Mouse (Mus musculus) embryonic facial prominence, embryonic 12.5 days (tissue): ENCODE results near the gene Htr5b. TPM values are rescaled to one million over a fixed set of nuclear protein-coding genes. Genes with fewer than 3 reads are reported as not detected.

ENCODE experiments used
- ATAC-seq: fragments of 200-750 bp; cut with Nextera tagmentation; 2 replicates; pipeline ENCODE4 v1.8.0; 2017; ENCODE audit not compliant: insufficient number of reproducible peaks, insufficient read depth, low FRiP score, low TSS enrichment
- H3K27ac ChIP-seq: fragments of 300-500 bp; sonication (generic); 2 replicates; pipeline ENCODE4 v1.5.1; 2016; ENCODE audit warnings: mild to moderate bottlenecking
- H3K27me3 ChIP-seq: fragments of 300-500 bp; sonication (generic); 2 replicates; pipeline ENCODE4 v1.6.1; 2016; ENCODE audit warnings: mild to moderate bottlenecking, moderate library complexity
- H3K36me3 ChIP-seq: fragments of 300-500 bp; sonication (generic); 2 replicates; pipeline ENCODE4 v1.6.1; 2016; ENCODE audit warnings: mild to moderate bottlenecking
- H3K4me1 ChIP-seq: fragments of 300-500 bp; sonication (generic); 2 replicates; pipeline ENCODE4 v1.6.1; 2016
- H3K4me2 ChIP-seq: fragments of 300-500 bp; sonication (generic); replicated peaks from 2 replicates; pipeline ENCODE4 v1.6.1; 2016; ENCODE audit warnings: mild to moderate bottlenecking, moderate library complexity
- H3K4me3 ChIP-seq: fragments of 300-500 bp; sonication (generic); 2 replicates; pipeline ENCODE4 v1.5.1; 2016; ENCODE audit warnings: mild to moderate bottlenecking
- H3K9ac ChIP-seq: fragments of 300-500 bp; sonication (generic); 2 replicates; pipeline ENCODE4 v1.6.1; 2016; ENCODE audit warnings: mild to moderate bottlenecking, moderate library complexity
- H3K9me3 ChIP-seq: fragments of 300-500 bp; sonication (generic); 2 replicates; pipeline ENCODE4 v1.6.1; 2016; ENCODE audit warnings: mild to moderate bottlenecking, moderate library complexity
- WGBS: fragments of 180-500 bp; shearing (Covaris S2); methylation state at CpG from one replicate; pipeline ENCODE4 v1.1.7; 2016; 5-methylcytosine and 5-hydroxymethylcytosine counted together
- polyA plus RNA-seq: library from polyadenylated mRNA; unstranded; fragments of >200 nt; fragmentation: Nextera tagmentation; extraction: Ambion mirVana; gene quantifications from 2 replicates; pipeline ENCODE4 v1.2.1, GENCODE M21; 2016

Gene Htr5b
- polyA plus RNA-seq: 0.27 and 0.35 TPM in 2 replicates

DNA sequence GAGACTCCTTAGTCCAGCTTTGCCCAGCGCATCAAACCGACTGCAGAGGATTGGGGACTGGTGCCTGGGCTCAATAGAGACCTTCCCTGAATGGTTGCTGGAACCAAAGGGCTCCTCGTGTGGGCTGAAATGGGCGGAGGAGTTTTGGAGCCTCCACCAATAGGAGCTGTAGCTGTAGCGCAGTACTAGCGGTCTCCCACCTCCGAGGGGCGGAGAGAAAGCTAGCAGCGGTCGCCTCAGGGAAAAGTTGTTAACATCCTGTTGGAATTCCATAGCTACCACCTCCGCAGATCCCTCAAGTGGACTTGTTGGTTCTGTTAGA lies at the start of gene Htr5b:
Gene Htr5b, minus strand, starts transcription at position 67 of the 322 bp plus-strand sequence.
- Histone ChIP-seq H3K9ac (no peak within 1 kb of the TSS), H3K27me3 (peaks cover 31% of the 10 kb centered on the region)
- 3% methylated on average over 11 of the region's 11 CpGs for WGBS

DNA sequence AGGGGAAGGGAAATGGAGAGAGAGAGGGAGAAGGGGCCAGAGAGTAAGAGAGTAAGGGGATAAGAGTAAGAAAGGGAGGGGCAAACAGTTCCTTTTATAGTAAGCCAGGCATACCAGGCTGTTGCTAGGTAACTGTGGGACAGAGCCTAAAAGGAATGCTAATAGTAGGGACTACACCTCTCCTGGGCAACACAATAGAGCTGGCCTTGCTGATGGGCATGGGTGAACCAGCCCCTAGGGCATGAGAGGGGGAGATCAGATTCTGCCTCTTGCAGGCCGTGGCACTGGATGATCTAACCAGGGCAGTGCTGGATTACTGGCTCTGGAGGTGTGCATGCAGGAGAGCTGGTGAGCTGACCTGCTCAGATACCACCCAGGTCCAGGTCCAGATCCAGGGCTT lies 49.2 kb upstream of the Htr5b start:
- ATAC-seq: no peak; the same call in 1 of the 2 replicates
- Histone ChIP-seq H3K27ac (no peak overlapping the region), H3K4me1 (no peaks in the 10 kb centered on the region), H3K9me3 (no peaks in the 10 kb centered on the region), H3K27me3 (no peaks in the 10 kb centered on the region), H3K4me2 (no peak overlapping the region), H3K4me3 (no peak overlapping the region), H3K9ac (no peak overlapping the region), H3K36me3 (no peaks in the 10 kb centered on the region)
- WGBS: 32% methylated on average over 1 of the region's 1 CpGs

More for the DNA sequence above, at the start of gene Htr5b:
- H3K27ac ChIP-seq: no peak within 1 kb of the TSS
- peak within 1 kb of the TSS; percentile 64 for H3K4me2 ChIP-seq
- H3K36me3 ChIP-seq: no peaks in the 10 kb centered on the region
- no peaks in the 10 kb centered on the region for H3K9me3 ChIP-seq
- peaks cover 7% of the 10 kb centered on the region; the same call in 1 of the 2 replicates for H3K4me1 ChIP-seq
- peak within 1 kb of the TSS; percentile 33 for H3K4me3 ChIP-seq
- ATAC-seq: peak; percentile 85

DNA sequence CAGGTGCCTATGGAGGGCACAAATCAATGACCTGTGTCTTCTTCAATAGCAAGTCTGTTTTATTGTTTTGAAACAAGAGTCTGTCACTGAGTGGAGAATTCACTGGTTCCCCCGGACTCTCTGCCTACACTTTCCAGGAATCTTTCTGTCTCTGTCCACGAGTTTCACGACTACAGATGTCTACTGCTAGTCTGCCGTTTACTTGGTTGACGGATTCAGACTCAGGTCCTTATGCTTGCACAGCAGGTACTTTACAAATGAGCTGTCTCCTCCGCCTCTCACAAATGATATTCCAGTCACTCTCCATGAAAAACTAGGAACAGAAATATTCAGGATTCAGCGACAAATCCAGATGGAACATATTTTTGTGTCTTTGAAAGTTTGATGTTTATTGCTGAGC lies 42.3 kb upstream of the Htr5b start:
- H3K4me2 ChIP-seq: no peak overlapping the region
- H3K27me3 ChIP-seq: no peaks in the 10 kb centered on the region
- whole genome bisulfite sequencing: 82% methylated on average over 7 of the region's 7 CpGs
- H3K4me1 ChIP-seq: 0 out of 2 replicates have a peak, but pooled peaks cover 5% of the 10 kb centered on the region
- 0 out of 2 replicates have a peak, but pooled peaks cover 1% of the 10 kb centered on the region for H3K36me3 ChIP-seq
- ATAC-seq: no peak
- no peaks in the 10 kb centered on the region for H3K9me3 ChIP-seq
- H3K9ac ChIP-seq: no peak overlapping the region
- no peak overlapping the region for H3K4me3 ChIP-seq
- no peak overlapping the region for H3K27ac ChIP-seq

GRCm38 (mm10) chr1:121567521-121568489 lies 39.5 kb upstream of the Htr5b start, which contains the start of gene Ddx18:
Gene Ddx18 (minus strand): TSS chr1:121567989.
- 6% methylated on average over 53 of the region's 53 CpGs for WGBS
- H3K27ac ChIP-seq: peak within 1 kb of the TSS; percentile 55; the same call in 1 of the 2 replicates
- peak within 1 kb of the TSS; percentile 73 for H3K9ac ChIP-seq
- 0 out of 2 replicates have a peak, but pooled peaks cover 5% of the 10 kb centered on the region for H3K4me1 ChIP-seq
- H3K4me3 ChIP-seq: peak within 1 kb of the TSS; percentile 76
- ATAC-seq: peak; percentile 91
- peak within 1 kb of the TSS; percentile 75 for H3K4me2 ChIP-seq
- H3K27me3 ChIP-seq: no peaks in the 10 kb centered on the region
- no peaks in the 10 kb centered on the region for H3K9me3 ChIP-seq
- peaks cover 23% of the 10 kb centered on the region for H3K36me3 ChIP-seq

- 94% methylated on average over 5 of the region's 5 CpGs for WGBS
- Histone ChIP-seq H3K9ac (no peak overlapping the region), H3K36me3 (peaks cover 89% of the 10 kb centered on the region), H3K4me1 (no peaks in the 10 kb centered on the region), H3K27ac (no peak overlapping the region), H3K27me3 (no peaks in the 10 kb centered on the region), H3K4me2 (no peak overlapping the region), H3K4me3 (no peak overlapping the region), H3K9me3 (no peaks in the 10 kb centered on the region)
- no peak for ATAC-seq
These were observed 29.6 kb upstream of the Htr5b start for GRCm38 (mm10) chr1:121557861-121558260.

DNA sequence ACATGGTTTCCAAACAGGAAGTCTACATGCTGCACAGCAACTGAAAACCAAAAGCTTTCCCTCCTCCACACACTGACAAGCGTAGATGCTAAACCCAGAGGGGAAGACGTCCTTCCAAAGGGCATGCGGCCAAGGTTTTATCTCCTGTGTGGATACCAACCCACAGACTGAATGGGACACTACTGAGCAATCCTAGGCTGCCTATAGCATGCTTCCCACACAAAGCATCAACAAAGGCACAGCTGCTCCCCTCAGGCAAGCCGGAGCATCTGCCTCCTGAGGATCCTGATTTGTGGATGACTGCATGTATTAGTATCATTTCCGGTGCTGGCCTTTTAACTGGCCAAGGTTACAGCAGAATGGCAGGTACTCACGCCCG lies 23.2 kb upstream of the Htr5b start:
- Histone ChIP-seq H3K9me3 (no peaks in the 10 kb centered on the region), H3K4me3 (no peak overlapping the region), H3K4me2 (no peak overlapping the region), H3K27me3 (no peaks in the 10 kb centered on the region), H3K36me3 (peaks cover 53% of the 10 kb centered on the region), H3K9ac (no peak overlapping the region), H3K4me1 (no peaks in the 10 kb centered on the region), H3K27ac (no peak overlapping the region)
- 84% methylated on average over 7 of the region's 7 CpGs for WGBS
- no peak for ATAC-seq

DNA sequence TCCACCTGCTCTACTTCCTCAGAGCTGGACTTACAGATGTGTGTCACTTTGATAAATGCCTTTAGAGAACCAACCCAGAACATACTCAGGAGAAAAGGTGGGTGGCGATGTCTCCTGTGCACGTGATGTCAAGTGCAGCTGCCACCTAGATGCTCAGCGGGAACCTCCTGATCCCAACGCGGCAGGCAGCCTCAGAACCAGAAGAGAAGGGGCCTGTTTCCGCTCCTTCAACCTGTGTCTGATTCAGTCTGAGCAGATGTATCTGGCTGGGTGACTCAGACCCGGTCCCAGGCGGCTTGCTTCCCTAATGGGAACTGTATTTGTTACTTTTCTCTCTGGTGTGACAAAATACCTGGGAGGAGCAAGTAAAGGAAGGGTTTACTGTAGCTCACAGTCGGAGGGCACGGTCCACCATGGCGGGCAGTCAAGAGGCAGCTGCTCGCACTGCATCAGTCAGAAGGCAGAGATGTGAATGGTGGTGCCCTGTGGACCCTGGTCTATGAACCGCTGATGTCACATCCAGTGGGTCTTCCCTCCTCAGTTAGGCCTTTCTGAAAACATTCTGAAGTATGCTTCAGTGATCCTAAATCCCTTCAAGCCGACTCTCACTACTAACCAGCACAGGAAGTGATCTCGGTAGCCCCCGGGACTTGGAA lies 22.7 kb upstream of the Htr5b start:
- Histone ChIP-seq H3K4me1 (no peaks in the 10 kb centered on the region), H3K9ac (no peak overlapping the region), H3K36me3 (peaks cover 48% of the 10 kb centered on the region), H3K4me3 (no peak overlapping the region), H3K27ac (no peak overlapping the region), H3K9me3 (no peaks in the 10 kb centered on the region), H3K27me3 (no peaks in the 10 kb centered on the region), H3K4me2 (no peak overlapping the region)
- ATAC-seq: no peak
- 84% methylated on average over 16 of the region's 16 CpGs for WGBS

DNA sequence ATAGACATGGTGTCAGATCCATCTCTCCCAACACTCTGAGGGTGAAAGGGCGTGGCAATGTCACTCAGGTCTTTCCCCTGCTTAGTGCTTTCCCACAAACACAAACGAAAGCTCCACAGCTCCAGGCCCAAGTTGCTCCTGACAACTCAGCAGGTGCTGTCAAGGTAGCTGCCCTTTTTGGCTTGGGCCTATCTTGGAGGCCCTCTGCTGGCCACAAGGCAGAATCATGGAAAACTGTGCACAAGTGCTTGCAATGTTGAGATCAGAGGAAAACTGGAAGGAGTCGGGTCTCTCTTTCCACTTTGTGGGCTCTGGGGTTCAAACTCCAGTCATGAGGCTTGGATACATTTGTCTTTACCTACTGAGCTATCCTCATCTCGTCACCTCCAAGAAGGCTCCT lies 21.2 kb upstream of the Htr5b start:
- ATAC-seq: no peak
- Histone ChIP-seq H3K4me2 (no peak overlapping the region), H3K9ac (no peak overlapping the region), H3K27ac (no peak overlapping the region), H3K4me3 (no peak overlapping the region), H3K36me3 (peaks cover 36% of the 10 kb centered on the region), H3K9me3 (no peaks in the 10 kb centered on the region), H3K4me1 (no peaks in the 10 kb centered on the region), H3K27me3 (no peaks in the 10 kb centered on the region)
- 70% methylated on average over 4 of the region's 4 CpGs for WGBS

DNA sequence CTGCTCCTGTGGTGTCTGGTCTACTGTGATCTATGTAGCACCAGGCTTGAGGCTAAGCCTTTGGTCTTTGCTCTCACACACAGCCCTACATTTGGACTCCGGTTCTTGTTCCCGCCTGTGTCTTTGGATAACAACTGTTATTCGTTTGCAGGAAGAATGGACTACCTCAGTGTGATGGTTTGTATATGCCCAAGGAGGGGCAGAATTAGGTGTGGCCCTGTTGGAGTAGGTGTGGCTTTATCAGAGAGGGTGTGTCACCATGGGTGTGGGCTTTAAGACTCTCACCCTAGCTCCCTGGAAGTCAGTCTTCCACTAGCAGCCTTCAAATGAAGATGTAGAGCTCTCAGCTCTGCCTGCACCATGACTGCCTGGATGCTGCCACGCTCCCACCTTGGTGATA lies 20.4 kb upstream of the Htr5b start:
- H3K9me3 ChIP-seq: no peaks in the 10 kb centered on the region
- no peak overlapping the region for H3K4me3 ChIP-seq
- ATAC-seq: no peak
- 89% methylated on average over 4 of the region's 4 CpGs for WGBS
- H3K9ac ChIP-seq: no peak overlapping the region
- H3K27me3 ChIP-seq: no peaks in the 10 kb centered on the region
- no peaks in the 10 kb centered on the region for H3K4me1 ChIP-seq
- H3K4me2 ChIP-seq: no peak overlapping the region
- H3K27ac ChIP-seq: no peak overlapping the region
- H3K36me3 ChIP-seq: peaks cover 30% of the 10 kb centered on the region

- 88% methylated on average over 2 of the region's 2 CpGs for WGBS
- no peak overlapping the region for H3K4me3 ChIP-seq
- H3K36me3 ChIP-seq: peaks cover 14% of the 10 kb centered on the region
- H3K9ac ChIP-seq: no peak overlapping the region
- no peaks in the 10 kb centered on the region for H3K27me3 ChIP-seq
- no peak overlapping the region for H3K27ac ChIP-seq
- H3K4me1 ChIP-seq: no peaks in the 10 kb centered on the region
- H3K4me2 ChIP-seq: no peak overlapping the region
- no peaks in the 10 kb centered on the region for H3K9me3 ChIP-seq
- ATAC-seq: no peak
These were observed 18.6 kb upstream of the Htr5b start for GRCm38 (mm10) chr1:121546844-121547243.

DNA sequence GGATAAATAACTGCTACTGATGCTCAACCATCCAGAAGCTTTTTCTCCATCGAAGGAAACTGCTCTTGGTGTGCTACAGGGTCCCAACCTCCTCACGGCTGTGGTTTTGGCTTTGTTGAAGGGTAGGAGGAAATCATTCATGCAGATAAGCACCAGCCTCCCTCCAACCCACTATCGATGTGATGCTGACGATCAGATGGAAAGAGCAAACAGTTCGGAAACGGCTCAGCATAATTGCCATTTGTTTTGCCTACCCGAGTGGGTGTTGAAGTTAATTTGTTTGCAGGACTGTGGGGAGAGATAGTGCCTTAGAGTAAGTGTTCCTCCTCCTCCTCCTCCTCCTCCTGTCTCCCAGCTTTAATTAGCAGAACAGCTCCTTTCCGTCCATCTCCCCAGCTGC lies 12.1 kb upstream of the Htr5b start:
- H3K9me3 ChIP-seq: no peaks in the 10 kb centered on the region
- H3K27me3 ChIP-seq: no peaks in the 10 kb centered on the region
- no peaks in the 10 kb centered on the region for H3K4me1 ChIP-seq
- H3K4me3 ChIP-seq: no peak overlapping the region
- no peak for ATAC-seq
- no peak overlapping the region for H3K27ac ChIP-seq
- no peaks in the 10 kb centered on the region for H3K36me3 ChIP-seq
- no peak overlapping the region for H3K9ac ChIP-seq
- 87% methylated on average over 8 of the region's 8 CpGs for WGBS
- H3K4me2 ChIP-seq: no peak overlapping the region

DNA sequence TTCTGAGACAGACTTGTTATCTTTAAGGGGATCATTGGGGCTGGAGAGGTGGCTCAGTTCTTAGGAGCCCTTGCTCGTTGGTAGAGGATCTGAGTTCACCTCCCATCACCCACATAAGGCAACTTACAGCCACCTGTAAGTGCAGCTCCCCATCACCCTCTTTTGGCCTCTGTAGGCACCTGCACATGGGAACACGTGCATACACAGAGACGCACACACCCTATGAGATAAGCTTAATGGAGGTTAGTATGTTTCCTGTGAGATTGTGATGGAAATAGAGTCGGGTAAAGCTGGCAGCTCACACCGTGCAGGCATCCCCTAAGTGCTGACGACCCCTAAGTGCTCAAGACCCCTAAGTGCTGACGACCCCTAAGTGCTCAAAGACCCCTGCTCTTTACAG lies 3.2 kb upstream of the Htr5b start:
- Histone ChIP-seq H3K27me3 (peaks cover 26% of the 10 kb centered on the region), H3K4me1 (peaks cover 7% of the 10 kb centered on the region; the same call in 1 of the 2 replicates), H3K4me3 (no peak overlapping the region), H3K4me2 (no peak overlapping the region), H3K27ac (no peak overlapping the region), H3K36me3 (no peaks in the 10 kb centered on the region), H3K9me3 (no peaks in the 10 kb centered on the region), H3K9ac (no peak overlapping the region)
- no peak for ATAC-seq
- 73% methylated on average over 7 of the region's 7 CpGs for WGBS
